8 mouse cellular contexts compared by ENCODE assay signal in genomic region chr12:100109986-100110696, GRCm38 (mm10). TPM values are rescaled to one million over a fixed set of nuclear protein-coding genes. Genes with fewer than 3 reads are reported as not detected.
A peak's percentile ranks its signal among the peaks of the same experiment; 100 is the strongest.
DNase-seq lines count a peak whose midpoint lies in the region; ATAC-seq and TF ChIP-seq lines count a peak whose summit lies in the region.

TSS of gene Psmc1 (plus strand) at chr12:100110154.

- H3K4me3 ChIP-seq in gastrocnemius, adult 2 months: peak within 1 kb of the TSS; percentile 89
- H3K4me3 ChIP-seq in hindbrain, postnatal 0 days (ENCODE audit: low read length): peak within 1 kb of the TSS; percentile 72
- H3K4me3 ChIP-seq in left cerebral cortex, adult 2 months: peak within 1 kb of the TSS; percentile 78
- peak within 1 kb of the TSS; percentile 95 for H3K4me3 ChIP-seq in megakaryocyte, embryonic 14.5 days (replicated peaks)

- no peak; the same call in 1 of the 2 replicates for TF ChIP-seq CTCF in gastrocnemius, adult 2 months (IDR thresholded peaks at IDR 0.05)
- TF ChIP-seq CTCF in hindbrain, postnatal 0 days (IDR thresholded peaks at IDR 0.05; ENCODE audit: low read depth): peak; percentile 22; the same call in 1 of the 2 replicates
- TF ChIP-seq CTCF in left cerebral cortex, adult 2 months (IDR thresholded peaks at IDR 0.05): no peak

- no peaks in the 10 kb centered on the region for H3K9me3 ChIP-seq in hindbrain, postnatal 0 days (ENCODE audit: low read length)
- H3K9me3 ChIP-seq in megakaryocyte, embryonic 14.5 days: no peaks in the 10 kb centered on the region

- DNase-seq in gastrocnemius, adult 2 months: peak; percentile 84
- peak; percentile 94 for DNase-seq in hindbrain, postnatal 0 days (ENCODE audit: low spot score)
- DNase-seq in left cerebral cortex, adult 2 months (ENCODE audit: extremely low spot score in 1 of 2, low spot score in 2 of 2): peak; percentile 71 to 81
- peak; percentile 92 to 93 for DNase-seq in right cerebral cortex, postnatal 10 days (ENCODE audit: low spot score in 2 of 2)
- peak; percentile 68 to 80 for DNase-seq in urinary bladder, postnatal 4 days (ENCODE audit: low spot score in 2 of 2)

- peaks cover 18% of the 10 kb centered on the region; the same call in 1 of the 2 replicates for H3K36me3 ChIP-seq in hindbrain, postnatal 0 days (ENCODE audit: insufficient read depth, low read length)
- H3K36me3 ChIP-seq in megakaryocyte, embryonic 14.5 days (replicated peaks; ENCODE audit: low read length): peaks cover 35% of the 10 kb centered on the region

- no peaks in the 10 kb centered on the region for H3K27me3 ChIP-seq in hindbrain, postnatal 0 days (ENCODE audit: insufficient read depth, low read length)
- peaks cover 4% of the 10 kb centered on the region for H3K27me3 ChIP-seq in megakaryocyte, embryonic 14.5 days (replicated peaks)

- H3K4me1 ChIP-seq in hindbrain, postnatal 0 days (ENCODE audit: insufficient read depth, low read length): peaks cover 10% of the 10 kb centered on the region
- H3K4me1 ChIP-seq in megakaryocyte, embryonic 14.5 days: peaks cover 58% of the 10 kb centered on the region

- intact Hi-C loops in gastrocnemius, adult 2 months (cut with DNase I): loop anchor here (5.0 kb wide), 1 partner anchor 143 kb away; no protein-coding TSS in a partner anchor
- intact Hi-C loops in left cerebral cortex, adult 2 months (cut with DNase I): loop anchor here (5.0 kb wide), 1 partner anchor 1028 kb away; no protein-coding TSS in a partner anchor

- H3K27ac ChIP-seq in gastrocnemius, adult 2 months: peak within 1 kb of the TSS; percentile 94
- peak within 1 kb of the TSS; percentile 90 for H3K27ac ChIP-seq in hindbrain, postnatal 0 days
- peak within 1 kb of the TSS; percentile 97 for H3K27ac ChIP-seq in left cerebral cortex, adult 2 months

- peak within 1 kb of the TSS; percentile 87 for H3K9ac ChIP-seq in hindbrain, postnatal 0 days (replicated peaks; ENCODE audit: low read length)

- ATAC-seq in activated CD4-positive, CD25-positive, alpha-beta regulatory T cell, adult 4 months: peak; percentile 87
- ATAC-seq in common myeloid progenitor, adult 5-6 weeks (replicated peaks; ENCODE audit: low read depth, poor library complexity, severe bottlenecking): peak; percentile 80
- peak; percentile 90 for ATAC-seq in hindbrain, postnatal 0 days

- WGBS in hindbrain, postnatal 0 days: under 1% methylated on average over 58 of the region's 58 CpGs

- H3K4me2 ChIP-seq in hindbrain, postnatal 0 days (ENCODE audit: low read depth, low read length): peak within 1 kb of the TSS; percentile 78

RNA-seq across cellular contexts. Expression of gene Psmc1, which starts in this region (rescaled TPM):
- polyA plus RNA-seq in activated CD4-positive, CD25-positive, alpha-beta regulatory T cell, adult 4 months (2017; shearing (Covaris generic)): 100 to 1,000 TPM; 201 to 218 TPM
- 258 and 298 TPM in 2 replicates for total RNA-seq in common myeloid progenitor, adult 5-6 weeks (2017)
- total RNA-seq in gastrocnemius, adult 2 months (2021): 100 to 1,000 TPM; 128 to 151 TPM
- 64.4 and 89.0 TPM in 2 replicates for total RNA-seq in hindbrain, postnatal 0 days (2014; rRNA removed)
- 275 and 295 TPM in 2 replicates for polyA plus RNA-seq in hindbrain, postnatal 0 days (2015; fragmentation: Nextera tagmentation; extraction: Ambion mirVana)
- total RNA-seq in left cerebral cortex, adult 2 months (2021): 100 to 1,000 TPM; 185 to 216 TPM
- 14.0 TPM in 1 of 2 replicates, not detected in the other for polyA plus RNA-seq in megakaryocyte, embryonic 14.5 days (2012; ENCODE audit: insufficient read depth, low replicate concordance)

Comparison
In these comparisons a context has a peak if more than half of its experiments do, and no peak if none do; other contexts are left out.
1. Peak in every context shown above with its lines: DNase-seq, ATAC-seq, H3K4me3 ChIP-seq and H3K27ac ChIP-seq.
2. RNA of gene Psmc1 (polyA plus RNA-seq): 275 to 295 TPM in hindbrain, postnatal 0 days and 201 to 218 TPM in activated CD4-positive, CD25-positive, alpha-beta regulatory T cell, adult 4 months; 14.0 TPM in megakaryocyte, embryonic 14.5 days; every median in the first group is over 10 times any median in the second.